Comparison of ENCODE assay signal across 22 mouse cellular contexts in genomic region chr14:120575202-120575601, GRCm38 (mm10).
"Had no signal": no experiment of that assay in that cellular context is flagged by ENCODE, and none has a peak within 500 bp of the region (broad histone marks: within the 10 kb centered on the region; RNA-seq: fewer than 3 reads in every experiment).

No protein-coding gene starts in this region.

- H3K27ac ChIP-seq: heart, embryonic 10.5 days; hindbrain, embryonic 13.5 days; hindbrain, embryonic 15.5 days; hindbrain, postnatal 0 days; kidney, embryonic 15.5 days; kidney, postnatal 0 days; limb, embryonic 13.5 days; limb, embryonic 15.5 days had no signal

- H3K27me3 ChIP-seq: heart, embryonic 12.5 days; hindbrain, embryonic 13.5 days; hindbrain, embryonic 15.5 days; kidney, embryonic 15.5 days; limb, embryonic 13.5 days; limb, embryonic 15.5 days had no signal

- H3K9me3 ChIP-seq: heart, embryonic 10.5 days; heart, embryonic 12.5 days; hindbrain, embryonic 13.5 days; hindbrain, embryonic 15.5 days; kidney, embryonic 15.5 days; limb, embryonic 13.5 days; limb, embryonic 15.5 days had no signal

- H3K4me2 ChIP-seq: heart, embryonic 12.5 days; hindbrain, embryonic 13.5 days; hindbrain, embryonic 15.5 days; kidney, embryonic 15.5 days; limb, embryonic 13.5 days; limb, embryonic 15.5 days had no signal

- H3K4me3 ChIP-seq: heart, embryonic 10.5 days; heart, embryonic 12.5 days; hindbrain, embryonic 13.5 days; hindbrain, embryonic 15.5 days; kidney, embryonic 15.5 days; limb, embryonic 13.5 days; limb, embryonic 15.5 days had no signal

- ATAC-seq: forebrain, postnatal 0 days; hindbrain, postnatal 0 days had no signal

- H3K9ac ChIP-seq: forebrain, postnatal 0 days; heart, embryonic 12.5 days; hindbrain, embryonic 13.5 days; hindbrain, embryonic 15.5 days; kidney, embryonic 15.5 days; limb, embryonic 13.5 days; limb, embryonic 15.5 days had no signal

- DNase-seq: forebrain, postnatal 0 days; gastrocnemius, postnatal 14 days; gastrocnemius, postnatal 36 days; heart, adult 18-20 months; heart, postnatal 10 days; kidney, adult 11 months; kidney, adult 2 months; kidney, adult 9 months; kidney, postnatal 14 days; kidney, postnatal 36 days; layer of hippocampus, adult 9-11 months; layer of hippocampus, postnatal 36 days; left cerebral cortex, postnatal 4 days had no signal

- H3K36me3 ChIP-seq: heart, embryonic 10.5 days; heart, embryonic 12.5 days; hindbrain, embryonic 13.5 days; hindbrain, embryonic 15.5 days; kidney, embryonic 15.5 days; limb, embryonic 13.5 days; limb, embryonic 15.5 days had no signal

- H3K4me1 ChIP-seq: hindbrain, embryonic 13.5 days; hindbrain, embryonic 15.5 days; kidney, embryonic 15.5 days; limb, embryonic 13.5 days; limb, embryonic 15.5 days had no signal
